Mouse (Mus musculus): Measurements from ENCODE around the gene Eed. TPM values are rescaled to one million over a fixed set of nuclear protein-coding genes. Genes with fewer than 3 reads are reported as not detected.
"Not testable (repeated sequence)": the region's sequence is repeated elsewhere in the genome, so short reads cannot be mapped to it uniquely, and the experiment has no call there.

The Eed gene
- 10 to 100 TPM; 32.5 to 40.9 TPM for total RNA-seq (2021)
- long read RNA-seq, experiment 1, transcript Eed-201 (12 exons, 2,067 nt), result major isoform, 28 of 39 reads
- long read RNA-seq, experiment 1, partial matches to known transcripts, result 2 of 39 reads
- long read RNA-seq, experiment 1, other reads (novel, unspliced or antisense), result 9 of 39 reads
- long read RNA-seq, experiment 2, transcript Eed-201 (12 exons, 2,067 nt), result major isoform, 24 of 43 reads
- long read RNA-seq, experiment 2, partial matches to known transcripts, result 3 of 43 reads
- long read RNA-seq, experiment 2, other reads (novel, unspliced or antisense), result 16 of 43 reads

GRCm38 (mm10) chr7:89980485-89981422 lies at the start of gene Eed:
Eed (minus strand) TSS chr7:89980983.
- DNase-seq (ENCODE audit: low spot score), result peak; percentile 94

GRCm38 (mm10) chr7:90029548-90030485 lies 49.0 kb upstream of the Eed start:
- DNase-seq (ENCODE audit: low spot score), result peak; percentile 73

GRCm38 (mm10) chr7:90028888-90029547 lies 48.2 kb upstream of the Eed start:
- peak; percentile 46 for DNase-seq (ENCODE audit: low spot score)

- no peak for DNase-seq (ENCODE audit: low spot score)
Observed at GRCm38 (mm10) chr7:90024975-90025374, 44.2 kb upstream of the Eed start.

GRCm38 (mm10) chr7:90022974-90023707 lies 42.4 kb upstream of the Eed start:
- DNase-seq (ENCODE audit: low spot score), result no peak

- DNase-seq (ENCODE audit: low spot score), result no peak
Observed at GRCm38 (mm10) chr7:90020331-90020730, 39.5 kb upstream of the Eed start.

- DNase-seq (ENCODE audit: low spot score), result no peak
Observed at GRCm38 (mm10) chr7:90019570-90019969, 38.8 kb upstream of the Eed start.

- DNase-seq (ENCODE audit: low spot score), result no peak
Observed at GRCm38 (mm10) chr7:90016930-90017588, 36.3 kb upstream of the Eed start.

- peak; percentile 59 for DNase-seq (ENCODE audit: low spot score)
Observed at GRCm38 (mm10) chr7:90016459-90016858, 35.7 kb upstream of the Eed start.

GRCm38 (mm10) chr7:90006667-90007653 lies 26.2 kb upstream of the Eed start:
- DNase-seq (ENCODE audit: low spot score), result no peak

- DNase-seq (ENCODE audit: low spot score), result no peak
Observed at GRCm38 (mm10) chr7:90004781-90005180, 24.0 kb upstream of the Eed start.

GRCm38 (mm10) chr7:90002375-90002774 lies 21.6 kb upstream of the Eed start:
- no peak for DNase-seq (ENCODE audit: low spot score)

GRCm38 (mm10) chr7:89999491-89999890 lies 18.7 kb upstream of the Eed start:
- DNase-seq (ENCODE audit: low spot score), result no peak

- DNase-seq (ENCODE audit: low spot score), result no peak
Observed at GRCm38 (mm10) chr7:89998624-89999006, 17.8 kb upstream of the Eed start.

GRCm38 (mm10) chr7:89998006-89998623 lies 17.3 kb upstream of the Eed start:
- peak; percentile 65 for DNase-seq (ENCODE audit: low spot score)

- not testable (repeated sequence) for DNase-seq (ENCODE audit: low spot score)
Observed at GRCm38 (mm10) chr7:89997526-89997925, 16.7 kb upstream of the Eed start.

- peak; percentile 53 for DNase-seq (ENCODE audit: low spot score)
Observed at GRCm38 (mm10) chr7:89993091-89993490, 12.3 kb upstream of the Eed start.

GRCm38 (mm10) chr7:89984421-89984820 lies 3.6 kb upstream of the Eed start:
- DNase-seq (ENCODE audit: low spot score), result no peak
